Mouse (Mus musculus) neural tube, embryonic 15.5 days (tissue): ENCODE results near the gene Wdr49. TPM values are rescaled to one million over a fixed set of nuclear protein-coding genes. Genes with fewer than 3 reads are reported as not detected.
A peak's percentile ranks its signal among the peaks of the same experiment; 100 is the strongest.

Experiments used
- ATAC-seq: fragments of 200-750 bp; cut with Nextera tagmentation; 2 replicates; pipeline ENCODE4 v1.8.0; 2017; ENCODE audit warnings: mild to moderate bottlenecking, moderate TSS enrichment, moderate library complexity; ENCODE audit not compliant: low FRiP score
- H3K27ac ChIP-seq: fragments of 300-500 bp; sonication (generic); replicated peaks from 2 replicates; pipeline ENCODE4 v1.5.1; 2015; ENCODE audit warnings: mild to moderate bottlenecking, inconsistent platforms
- H3K27me3 ChIP-seq: fragments of 300-500 bp; sonication (generic); replicated peaks from 2 replicates; pipeline ENCODE4 v1.6.1; 2015; ENCODE audit warnings: inconsistent platforms
- H3K36me3 ChIP-seq: fragments of 300-500 bp; sonication (generic); 2 replicates; pipeline ENCODE4 v1.6.1; 2015; ENCODE audit warnings: inconsistent platforms
- H3K4me1 ChIP-seq: fragments of 300-500 bp; sonication (generic); 2 replicates; pipeline ENCODE4 v1.6.1; 2015; ENCODE audit warnings: inconsistent platforms
- H3K4me2 ChIP-seq: fragments of 300-500 bp; sonication (generic); 2 replicates; pipeline ENCODE4 v1.6.1; 2015; ENCODE audit warnings: inconsistent platforms, mild to moderate bottlenecking, moderate library complexity
- H3K4me3 ChIP-seq: fragments of 300-500 bp; sonication (generic); replicated peaks from 2 replicates; pipeline ENCODE4 v1.5.1; 2015; ENCODE audit warnings: mild to moderate bottlenecking, inconsistent platforms
- H3K9ac ChIP-seq: fragments of 300-500 bp; sonication (generic); replicated peaks from 2 replicates; pipeline ENCODE4 v1.6.1; 2015; ENCODE audit warnings: mild to moderate bottlenecking, inconsistent platforms
- H3K9me3 ChIP-seq: fragments of 300-500 bp; sonication (generic); replicated peaks from 2 replicates; pipeline ENCODE4 v1.6.1; 2016; ENCODE audit warnings: inconsistent platforms
- WGBS: fragments of 180-500 bp; shearing (Covaris S2); methylation state at CpG from one replicate; pipeline ENCODE4 v1.1.7; 2015; ENCODE audit warnings: mixed read lengths; 5-methylcytosine and 5-hydroxymethylcytosine counted together
- polyA plus RNA-seq: library from polyadenylated mRNA; unstranded; fragments of >200 nt; fragmentation: Nextera tagmentation; extraction: Ambion mirVana; gene quantifications from 2 replicates; pipeline ENCODE4 v1.2.1, GENCODE M21; 2015

Gene Wdr49
- polyA plus RNA-seq, 1 experiment from 2014 or later: 0.28 TPM

DNA sequence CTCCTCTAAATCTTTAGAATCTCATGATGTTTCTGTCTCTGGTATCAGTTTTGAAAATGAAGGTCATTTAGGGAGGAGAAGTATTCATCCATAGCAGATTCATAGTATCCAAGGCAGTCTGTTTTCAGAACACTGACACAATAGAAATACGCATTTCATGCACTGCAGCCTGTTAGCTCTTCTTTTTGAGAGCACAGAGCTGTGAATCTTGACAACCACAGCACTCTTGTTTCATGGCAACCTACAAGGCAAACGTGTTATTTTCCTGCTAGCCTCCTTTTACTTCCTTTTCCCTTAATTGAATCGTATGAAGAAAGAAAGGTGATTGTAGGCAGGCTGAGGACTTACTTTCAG lies 184.2 kb downstream of the Wdr49 start:
- no peak; the same call in 1 of the 2 replicates for ATAC-seq
- no peak overlapping the region for H3K9ac ChIP-seq
- H3K4me1 ChIP-seq: peaks cover 11% of the 10 kb centered on the region
- 34% methylated on average over 3 of the region's 3 CpGs for WGBS
- no peak overlapping the region for H3K4me2 ChIP-seq
- no peak overlapping the region for H3K4me3 ChIP-seq
- H3K27ac ChIP-seq: no peak overlapping the region; the same call in 1 of the 2 replicates
- H3K9me3 ChIP-seq: no peaks in the 10 kb centered on the region
- no peaks in the 10 kb centered on the region for H3K36me3 ChIP-seq
- H3K27me3 ChIP-seq: no peaks in the 10 kb centered on the region

GRCm38 (mm10) chr3:75297026-75297757 lies 184.8 kb downstream of the Wdr49 start:
- WGBS: 45% methylated on average over 2 of the region's 2 CpGs
- no peak for ATAC-seq

DNA sequence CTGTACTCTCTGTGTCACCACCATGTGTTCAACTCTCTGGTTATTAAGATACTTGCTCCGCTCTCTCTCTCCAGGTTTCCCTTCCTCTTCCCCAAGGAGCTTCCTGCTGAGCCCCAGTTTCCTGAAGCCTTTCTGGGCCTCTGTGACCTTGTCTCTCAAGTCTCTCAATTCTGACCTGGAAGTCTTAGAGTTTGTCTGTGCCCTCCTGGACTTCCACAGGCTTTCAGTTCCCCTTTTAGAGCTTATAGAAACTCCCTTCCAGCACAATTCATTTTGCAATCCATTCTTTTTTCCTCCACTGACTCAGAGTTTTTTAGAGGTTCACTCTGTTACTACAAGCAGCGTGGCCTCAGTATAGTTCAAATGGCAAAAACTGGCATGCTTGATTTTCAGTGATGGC lies 188.7 kb downstream of the Wdr49 start:
- H3K27me3 ChIP-seq: no peaks in the 10 kb centered on the region
- H3K4me1 ChIP-seq: peaks cover 11% of the 10 kb centered on the region
- no peaks in the 10 kb centered on the region for H3K36me3 ChIP-seq
- no peak for ATAC-seq
- no peak overlapping the region for H3K27ac ChIP-seq
- H3K9ac ChIP-seq: no peak overlapping the region
- 81% methylated on average over 2 of the region's 2 CpGs for WGBS
- H3K4me2 ChIP-seq: no peak overlapping the region
- H3K4me3 ChIP-seq: no peak overlapping the region
- no peaks in the 10 kb centered on the region for H3K9me3 ChIP-seq

More at GRCm38 (mm10) chr3:75297026-75297757, 184.8 kb downstream of the Wdr49 start:
- no peak overlapping the region for H3K4me3 ChIP-seq
- no peaks in the 10 kb centered on the region for H3K36me3 ChIP-seq
- H3K4me2 ChIP-seq: no peak overlapping the region
- H3K9me3 ChIP-seq: no peaks in the 10 kb centered on the region
- no peaks in the 10 kb centered on the region for H3K27me3 ChIP-seq
- H3K27ac ChIP-seq: peak overlapping the region; percentile 15; the same call in 1 of the 2 replicates
- no peak overlapping the region for H3K9ac ChIP-seq
- peaks cover 11% of the 10 kb centered on the region for H3K4me1 ChIP-seq

DNA sequence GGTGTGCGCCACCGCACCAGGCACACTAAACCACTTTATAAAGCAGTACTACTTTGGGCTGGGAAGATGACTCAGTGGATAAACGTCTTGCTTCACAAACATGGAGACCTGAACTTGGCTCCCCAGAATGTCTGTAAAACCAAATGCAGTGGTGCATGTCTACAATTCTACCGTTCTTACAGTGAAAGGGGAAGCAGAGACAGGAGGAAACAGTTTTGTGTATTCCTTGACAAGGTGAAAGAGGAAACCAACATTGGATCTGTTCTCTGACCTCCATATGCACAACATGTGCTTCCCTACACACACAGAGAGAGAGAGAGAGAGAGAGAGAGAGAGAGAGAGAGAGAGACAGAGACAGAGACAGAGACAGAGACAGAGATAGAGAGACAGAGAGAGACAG lies 204.5 kb downstream of the Wdr49 start:
- no peaks in the 10 kb centered on the region for H3K27me3 ChIP-seq
- no peaks in the 10 kb centered on the region for H3K36me3 ChIP-seq
- WGBS: 82% methylated on average over 4 of the region's 4 CpGs
- ATAC-seq: no peak
- no peak overlapping the region for H3K4me3 ChIP-seq
- H3K9ac ChIP-seq: no peak overlapping the region
- H3K4me1 ChIP-seq: no peaks in the 10 kb centered on the region
- H3K4me2 ChIP-seq: no peak overlapping the region
- no peak overlapping the region for H3K27ac ChIP-seq
- H3K9me3 ChIP-seq: no peaks in the 10 kb centered on the region

- H3K4me1 ChIP-seq: no peaks in the 10 kb centered on the region
- no peak for ATAC-seq
- H3K27ac ChIP-seq: no peak overlapping the region
- H3K9ac ChIP-seq: no peak overlapping the region
- H3K9me3 ChIP-seq: no peaks in the 10 kb centered on the region
- WGBS: 91% methylated on average over 3 of the region's 3 CpGs
- no peak overlapping the region for H3K4me2 ChIP-seq
- no peaks in the 10 kb centered on the region for H3K27me3 ChIP-seq
- H3K36me3 ChIP-seq: no peaks in the 10 kb centered on the region
- H3K4me3 ChIP-seq: no peak overlapping the region
These were observed 205.4 kb downstream of the Wdr49 start for GRCm38 (mm10) chr3:75276522-75276921.

GRCm38 (mm10) chr3:75275127-75275526 lies 206.8 kb downstream of the Wdr49 start:
- Histone ChIP-seq H3K4me3 (no peak overlapping the region), H3K27me3 (no peaks in the 10 kb centered on the region), H3K4me2 (no peak overlapping the region), H3K4me1 (no peaks in the 10 kb centered on the region), H3K27ac (no peak overlapping the region), H3K36me3 (no peaks in the 10 kb centered on the region), H3K9me3 (no peaks in the 10 kb centered on the region), H3K9ac (no peak overlapping the region)
- no peak for ATAC-seq

- H3K4me3 ChIP-seq: no peak within 1 kb of the TSS
- no peak within 1 kb of the TSS for H3K27ac ChIP-seq
- H3K4me2 ChIP-seq: no peak within 1 kb of the TSS
- H3K9ac ChIP-seq: no peak within 1 kb of the TSS
- no peaks in the 10 kb centered on the region for H3K36me3 ChIP-seq
- no peaks in the 10 kb centered on the region for H3K4me1 ChIP-seq
- H3K27me3 ChIP-seq: no peaks in the 10 kb centered on the region
- 89% methylated on average over 2 of the region's 2 CpGs for WGBS
- H3K9me3 ChIP-seq: no peaks in the 10 kb centered on the region
- no peak for ATAC-seq
These were observed 212.0 kb downstream of the Wdr49 start, which contains the start of gene Serpini2 for GRCm38 (mm10) chr3:75269978-75270377. Gene Serpini2 (minus strand): TSS chr3:75270078.

- no peaks in the 10 kb centered on the region for H3K4me1 ChIP-seq
- no peak overlapping the region for H3K4me2 ChIP-seq
- no peak overlapping the region for H3K9ac ChIP-seq
- no peak overlapping the region for H3K27ac ChIP-seq
- no peak for ATAC-seq
- no peaks in the 10 kb centered on the region for H3K9me3 ChIP-seq
- H3K27me3 ChIP-seq: no peaks in the 10 kb centered on the region
- no peak overlapping the region for H3K4me3 ChIP-seq
- no peaks in the 10 kb centered on the region for H3K36me3 ChIP-seq
These were observed 222.6 kb downstream of the Wdr49 start for GRCm38 (mm10) chr3:75259356-75259755.

Other genes starting within 250 kb of the Wdr49 start
- gene Serpini2, start 212.1 kb downstream of the Wdr49 start, polyA plus RNA-seq: 0.29 TPM in 1 of 2 replicates, not detected in the other
- 76.5 and 83.2 TPM in 2 replicates for gene Pdcd10, start 74.7 kb upstream of the Wdr49 start, polyA plus RNA-seq
- 144 and 164 TPM in 2 replicates for gene Serpini1, start 75.4 kb upstream of the Wdr49 start, polyA plus RNA-seq